Mouse (Mus musculus) MEL (cell line): ENCODE data around the gene Pusl1.

Experiments
- CTCF ChIP-seq, 3 experiments: IDR thresholded peaks in 2 of 3; conservative IDR thresholded peaks in 1 of 3; 2 replicates each; pipeline ENCODE4 v1.5.1; 2011 to 2012; ENCODE audit warnings: low read length in 3 of 3, low read depth in 2 of 3, mild to moderate bottlenecking in 2 of 3, improper control_type of control experiment in 1 of 3, inconsistent platforms in 1 of 3, mixed read lengths in 1 of 3, moderate library complexity in 1 of 3; ENCODE audit not compliant: control insufficient read depth in 1 of 3, insufficient read depth in 1 of 3, poor library complexity in 1 of 3, severe bottlenecking in 1 of 3
- E2F4 ChIP-seq: IDR thresholded peaks from 2 replicates; pipeline ENCODE4 v1.6.1; 2011; ENCODE audit warnings: low read depth, low read length, improper control_type of control experiment, borderline replicate concordance
- EP300 ChIP-seq, 2 experiments: IDR thresholded peaks; 2 replicates each; pipeline ENCODE4 v1.6.1; 2011; ENCODE audit warnings: improper control_type of control experiment in 2 of 2, low read length in 2 of 2, low read depth in 1 of 2, mild to moderate bottlenecking in 1 of 2
- ETS1 ChIP-seq: IDR thresholded peaks from 2 replicates; pipeline ENCODE4 v1.6.1; 2012; ENCODE audit warnings: low read depth, mild to moderate bottlenecking, inconsistent platforms, low read length, improper control_type of control experiment, moderate library complexity
- GATA1 ChIP-seq: IDR thresholded peaks from 2 replicates; pipeline ENCODE4 v1.6.1; 2011; ENCODE audit warnings: low read depth, low read length, improper control_type of control experiment
- JUND ChIP-seq: IDR thresholded peaks from 2 replicates; pipeline ENCODE4 v1.6.1; 2011; ENCODE audit warnings: low read depth, mild to moderate bottlenecking, improper control_type of control experiment, low read length
- MAFK ChIP-seq: IDR thresholded peaks from 2 replicates; pipeline ENCODE4 v1.6.1; 2011; ENCODE audit warnings: low read depth, mild to moderate bottlenecking, low read length, improper control_type of control experiment, borderline replicate concordance
- POLR2A ChIP-seq, 2 experiments: IDR thresholded peaks; 2 replicates each; pipeline ENCODE4 v1.6.1; 2011 to 2012; ENCODE audit warnings: low read length in 2 of 2, mild to moderate bottlenecking in 2 of 2, control low read depth in 1 of 2, improper control_type of control experiment in 1 of 2, low read depth in 1 of 2, moderate library complexity in 1 of 2; ENCODE audit not compliant: control insufficient read depth in 1 of 2, insufficient read depth in 1 of 2, poor library complexity in 1 of 2
- RCOR1 ChIP-seq: IDR thresholded peaks from 2 replicates; pipeline ENCODE4 v1.6.1; 2012; ENCODE audit warnings: low read depth, mild to moderate bottlenecking, inconsistent platforms, low read length, improper control_type of control experiment
- TAL1 ChIP-seq: IDR thresholded peaks from 2 replicates; pipeline ENCODE4 v1.6.1; 2012; ENCODE audit warnings: mild to moderate bottlenecking, inconsistent platforms, low read length, moderate library complexity, mixed read lengths
- TBP ChIP-seq: IDR thresholded peaks from 2 replicates; pipeline ENCODE4 v1.8.0; 2011; ENCODE audit warnings: low read depth, low read length, improper control_type of control experiment
- TCF12 ChIP-seq: IDR thresholded peaks from 2 replicates; pipeline ENCODE4 v1.6.1; 2014; ENCODE audit warnings: low read depth, mild to moderate bottlenecking, inconsistent platforms, low read length, improper control_type of control experiment, moderate library complexity

GRCm38 (mm10) chr4:155891011-155891471, 540 bp downstream of the Pusl1 start:
- no peak for TF ChIP-seq MAFK
- TF ChIP-seq CTCF (IDR thresholded peaks at IDR 0.05 in 2 of 3, conservative IDR thresholded peaks at IDR 0.05 in 1 of 3; ENCODE audit: control insufficient read depth in 1 of 3, insufficient read depth in 1 of 3, low read depth in 2 of 3, low read length in 3 of 3, poor library complexity in 1 of 3, severe bottlenecking in 1 of 3) = no peak
- no peak for TF ChIP-seq JUND
- TF ChIP-seq TCF12 = no peak
- TF ChIP-seq GATA1 = no peak
- TF ChIP-seq TBP = no peak
- TF ChIP-seq TAL1 = no peak
- TF ChIP-seq RCOR1 = no peak
- TF ChIP-seq POLR2A (IDR thresholded peaks at IDR 0.05; ENCODE audit: control insufficient read depth in 1 of 2, insufficient read depth in 1 of 2, low read depth in 1 of 2, low read length in 2 of 2, poor library complexity in 1 of 2) = no peak
- no peak for TF ChIP-seq EP300 (IDR thresholded peaks at IDR 0.05; ENCODE audit: low read depth in 1 of 2, low read length in 2 of 2)
- TF ChIP-seq ETS1 = no peak
- no peak for TF ChIP-seq E2F4
